Mouse (Mus musculus): ENCODE measurements around the gene Dedd. TPM values are rescaled to one million over a fixed set of nuclear protein-coding genes. Genes with fewer than 3 reads are reported as not detected.
A peak's percentile ranks its signal among the peaks of the same experiment; 100 is the strongest.

The Dedd gene
- polyA plus RNA-seq, 1 experiment: 40.7 TPM

DNA sequence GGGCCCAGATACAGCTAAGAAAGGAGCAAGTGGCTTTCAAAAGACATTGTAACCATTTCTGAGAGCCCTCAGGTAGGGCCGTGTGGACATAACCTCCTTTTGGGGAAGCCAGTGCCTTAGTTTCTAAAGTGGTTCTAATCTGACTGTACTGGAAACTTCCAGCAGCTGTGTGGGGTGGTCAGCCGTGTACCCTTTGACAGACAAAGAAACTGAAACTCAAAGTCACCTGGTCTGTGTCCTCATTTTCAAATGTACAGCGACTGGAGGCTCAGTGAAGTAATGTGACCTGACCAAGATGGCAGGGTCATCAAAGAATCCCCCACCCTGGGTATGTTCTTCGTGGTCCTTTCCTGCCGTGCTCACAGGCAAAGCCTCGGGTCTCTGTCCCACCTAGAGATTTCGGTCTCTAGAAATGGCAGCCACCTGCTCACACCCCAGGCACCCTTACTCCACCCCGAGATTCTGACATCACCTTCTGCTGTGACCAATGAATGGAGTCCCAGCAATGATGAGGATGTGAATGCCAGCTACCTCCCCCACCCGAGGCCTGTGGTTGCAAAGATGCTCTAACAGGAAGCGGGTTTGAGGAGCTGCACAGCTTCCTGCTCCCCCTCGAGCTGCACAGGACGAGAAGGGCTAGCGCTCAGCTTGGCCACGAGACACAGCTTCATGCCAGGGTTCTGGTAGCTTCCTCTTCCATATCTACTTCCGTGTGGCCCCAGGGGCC lies 59.6 kb downstream of the Dedd start, which contains the start of gene Arhgap30:
TSS of gene Arhgap30 (plus strand) at position 579 of the 727 bp plus-strand sequence.
- no peaks in the 10 kb centered on the region for H3K36me3 ChIP-seq (ENCODE audit: control insufficient read depth, insufficient read depth, low read length)
- H3K4me3 ChIP-seq (ENCODE audit: low read depth, low read length): peak within 1 kb of the TSS; percentile 73
- no peaks in the 10 kb centered on the region for H3K27me3 ChIP-seq (ENCODE audit: control insufficient read depth, insufficient read depth, low read length)
- H3K4me1 ChIP-seq (ENCODE audit: control insufficient read depth, insufficient read depth, insufficient read length, low read length): 0 out of 2 replicates have a peak, but pooled peaks cover 2% of the 10 kb centered on the region
- TF ChIP-seq CTCF (IDR thresholded peaks at IDR 0.05; ENCODE audit: extremely low read depth, insufficient read length, insufficient replicate concordance, low read depth, low read length): no peak
- TF ChIP-seq POLR2A (IDR thresholded peaks at IDR 0.05; ENCODE audit: low read depth, low read length): peak; percentile 29; the same call in 1 of the 2 replicates
- H3K27ac ChIP-seq (ENCODE audit: insufficient read depth, low read depth, low read length): peak within 1 kb of the TSS; percentile 87
- WGBS: 68% methylated on average over 15 of the region's 15 CpGs

DNA sequence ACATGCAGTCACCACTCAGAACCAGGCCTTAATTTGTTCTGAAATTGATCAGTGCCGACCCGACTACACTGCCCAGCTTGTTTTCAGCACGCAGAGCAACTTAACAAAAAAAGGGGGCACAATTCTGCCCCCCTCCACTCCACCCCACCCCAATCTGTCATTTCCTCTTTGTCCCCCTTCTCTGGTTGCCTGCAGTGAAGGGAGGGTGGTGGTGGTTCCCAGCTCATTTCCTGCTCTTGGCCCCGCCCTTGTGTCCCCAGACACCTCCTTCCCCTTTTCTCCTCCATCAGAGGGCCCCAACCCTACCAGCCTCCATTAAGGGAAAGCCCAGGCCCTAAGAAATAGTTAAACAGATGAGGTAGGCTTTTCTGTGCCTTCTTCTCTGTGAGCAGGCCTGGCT lies 61.2 kb downstream of the Dedd start:
- H3K27ac ChIP-seq (ENCODE audit: insufficient read depth, low read depth, low read length): peak overlapping the region; percentile 87
- no peaks in the 10 kb centered on the region for H3K27me3 ChIP-seq (ENCODE audit: control insufficient read depth, insufficient read depth, low read length)
- TF ChIP-seq POLR2A (IDR thresholded peaks at IDR 0.05; ENCODE audit: low read depth, low read length) (no peak), CTCF (IDR thresholded peaks at IDR 0.05; ENCODE audit: extremely low read depth, insufficient read length, insufficient replicate concordance, low read depth, low read length) (no peak)
- H3K36me3 ChIP-seq (ENCODE audit: control insufficient read depth, insufficient read depth, low read length): no peaks in the 10 kb centered on the region
- 70% methylated on average over 4 of the region's 4 CpGs for WGBS
- 0 out of 2 replicates have a peak, but pooled peaks cover 2% of the 10 kb centered on the region for H3K4me1 ChIP-seq (ENCODE audit: control insufficient read depth, insufficient read depth, insufficient read length, low read length)
- H3K4me3 ChIP-seq (ENCODE audit: low read depth, low read length): peak overlapping the region; percentile 73

Other genes starting within 250 kb of the Dedd start
- 0.96 and 1.2 TPM in 2 replicates for gene Cfap126, start 215.2 kb upstream of the Dedd start, polyA plus RNA-seq (2012; rRNA removed)
- gene Sdhc, start 178.5 kb upstream of the Dedd start, polyA plus RNA-seq (2012; rRNA removed): 120 and 226 TPM in 2 replicates
- 0.28 and 0.66 TPM in 2 replicates for gene Mpz, start 178.4 kb upstream of the Dedd start, polyA plus RNA-seq (2012; rRNA removed)
- 10.9 and 13.9 TPM in 2 replicates for gene Pcp4l1, start 132.9 kb upstream of the Dedd start, polyA plus RNA-seq (2012; rRNA removed)
- 18.5 and 28.9 TPM in 2 replicates for gene Nr1i3, start 115.2 kb upstream of the Dedd start, polyA plus RNA-seq (2012; rRNA removed)
- gene Tomm40l, start 106.6 kb upstream of the Dedd start, polyA plus RNA-seq (2012; rRNA removed): 17.0 and 21.2 TPM in 2 replicates
- gene Apoa2, start 104.1 kb upstream of the Dedd start, polyA plus RNA-seq (2012; rRNA removed): 0.94 TPM in 1 of 2 replicates, not detected in the other
- gene Fcer1g, start 94.8 kb upstream of the Dedd start, polyA plus RNA-seq (2012; rRNA removed): 36.9 and 46.7 TPM in 2 replicates
- 1.5 and 2.6 TPM in 2 replicates for gene Adamts4, start 78.7 kb upstream of the Dedd start, polyA plus RNA-seq (2012; rRNA removed)
- gene Ndufs2, start 77.8 kb upstream of the Dedd start, polyA plus RNA-seq (2012; rRNA removed): 79.8 and 116 TPM in 2 replicates
- 38.5 and 78.5 TPM in 2 replicates for gene B4galt3, start 58.8 kb upstream of the Dedd start, polyA plus RNA-seq (2012; rRNA removed)
- gene Ppox, start 48.0 kb upstream of the Dedd start, polyA plus RNA-seq (2012; rRNA removed): 15.4 and 23.4 TPM in 2 replicates
- gene Usp21, start 41.2 kb upstream of the Dedd start, polyA plus RNA-seq (2012; rRNA removed): 18.3 and 30.2 TPM in 2 replicates
- 6.3 and 10.8 TPM in 2 replicates for gene Ufc1, start 34.1 kb upstream of the Dedd start, polyA plus RNA-seq (2012; rRNA removed)
- gene Nit1, start 16.5 kb downstream of the Dedd start, polyA plus RNA-seq (2012; rRNA removed): 36.8 and 50.7 TPM in 2 replicates
- gene Pfdn2, start 16.5 kb downstream of the Dedd start, polyA plus RNA-seq (2012; rRNA removed): 5.0 and 7.5 TPM in 2 replicates
- 0.13 and 0.16 TPM in 2 replicates for gene Klhdc9, start 31.7 kb downstream of the Dedd start, polyA plus RNA-seq (2012; rRNA removed)
- 0.33 and 1.1 TPM in 2 replicates for gene Nectin4, start 41.0 kb downstream of the Dedd start, polyA plus RNA-seq (2012; rRNA removed)
- 3.8 and 6.1 TPM in 2 replicates for gene Arhgap30, start 59.8 kb downstream of the Dedd start, polyA plus RNA-seq (2012; rRNA removed)
- gene Usf1, start 82.2 kb downstream of the Dedd start, polyA plus RNA-seq (2012; rRNA removed): 55.0 and 87.8 TPM in 2 replicates
- gene Tstd1, start 89.7 kb downstream of the Dedd start, polyA plus RNA-seq (2012; rRNA removed): 52.0 and 53.7 TPM in 2 replicates
- 49.7 and 142 TPM in 2 replicates for gene F11r, start 108.4 kb downstream of the Dedd start, polyA plus RNA-seq (2012; rRNA removed)
- gene Alyref2, start 174.3 kb downstream of the Dedd start, polyA plus RNA-seq (2012; rRNA removed): 3.6 and 5.0 TPM in 2 replicates
- gene Itln1, start 206.1 kb downstream of the Dedd start, polyA plus RNA-seq (2012; rRNA removed): 566 and 2,950 TPM in 2 replicates
- gene Cd244a, start 230.0 kb downstream of the Dedd start, polyA plus RNA-seq (2012; rRNA removed): 1.2 and 2.0 TPM in 2 replicates